Mouse (Mus musculus) adipocyte (in vitro differentiated cells): Measurements from ENCODE around the gene Wdr6.
A peak's percentile ranks its signal among the peaks of the same experiment; 100 is the strongest.

Experiments
- DNase-seq: peaks from one replicate; pipeline ENCODE4 v3.0.0-alpha.2; 2016; ENCODE audit warnings: low spot score

The Wdr6 gene

DNA sequence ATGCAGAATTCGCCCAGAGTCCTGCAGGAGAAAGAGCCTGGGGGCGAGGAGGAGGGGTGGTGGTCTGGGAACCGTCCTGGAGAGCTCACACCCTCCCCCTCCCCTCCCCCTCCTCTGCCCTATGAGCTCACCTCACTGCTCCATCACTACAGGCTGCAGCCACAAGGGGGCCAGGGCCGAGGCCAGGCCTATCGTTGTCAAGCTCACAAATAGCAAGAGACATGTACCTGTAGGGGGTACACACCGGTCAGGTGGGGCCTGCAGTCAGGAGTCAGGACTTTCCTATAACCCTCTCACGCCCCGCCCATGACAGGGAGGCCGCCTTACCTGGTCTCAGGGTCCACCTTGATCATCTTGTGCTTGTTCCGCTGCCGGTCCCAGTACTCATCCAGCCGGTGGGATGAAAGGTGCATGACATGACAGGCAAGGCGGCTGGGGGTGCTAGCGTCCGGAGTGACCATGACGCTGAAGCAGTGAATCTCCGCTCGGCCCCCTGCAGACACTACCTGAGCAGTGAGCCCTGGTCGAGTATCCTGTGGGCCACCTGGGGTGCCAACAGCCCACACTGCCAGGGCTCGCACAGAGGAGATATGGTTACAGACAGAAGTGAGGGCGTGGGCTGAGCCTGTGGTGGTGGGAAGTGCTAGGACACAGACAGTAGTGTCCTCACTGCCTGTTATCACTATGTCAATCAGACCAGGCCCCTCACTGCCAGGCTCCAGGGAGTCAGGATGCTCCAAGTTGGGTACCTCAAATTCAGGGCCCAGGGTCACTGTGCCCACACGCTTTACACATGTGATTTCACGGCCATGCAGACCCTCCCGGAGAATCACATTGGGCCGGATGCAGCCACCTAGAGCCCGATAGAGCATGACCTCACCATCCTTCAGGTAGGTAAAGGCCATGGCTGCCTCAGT lies 4.5 kb downstream of the Wdr6 start:
- peak; percentile 42 for DNase-seq

DNA sequence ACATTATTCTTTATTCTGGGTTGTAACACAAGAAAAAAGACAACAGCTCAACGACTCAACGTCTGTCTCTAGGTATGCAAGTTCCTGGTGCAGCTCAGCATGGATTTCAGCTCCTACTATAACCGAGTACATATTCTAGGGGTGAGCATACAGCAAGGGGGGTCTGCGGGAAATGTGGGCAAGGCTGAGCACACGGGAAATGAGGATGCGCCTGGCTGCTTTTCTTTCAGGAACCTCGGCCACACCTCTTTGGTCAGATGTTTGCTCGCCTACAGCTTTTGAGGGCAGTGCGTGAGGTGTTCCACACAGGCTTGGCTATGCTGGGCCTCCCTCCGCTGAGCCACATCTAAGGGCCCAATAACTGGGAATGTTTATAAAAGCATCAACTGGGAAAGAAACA lies 6.2 kb downstream of the Wdr6 start:
- DNase-seq, result no peak

DNA sequence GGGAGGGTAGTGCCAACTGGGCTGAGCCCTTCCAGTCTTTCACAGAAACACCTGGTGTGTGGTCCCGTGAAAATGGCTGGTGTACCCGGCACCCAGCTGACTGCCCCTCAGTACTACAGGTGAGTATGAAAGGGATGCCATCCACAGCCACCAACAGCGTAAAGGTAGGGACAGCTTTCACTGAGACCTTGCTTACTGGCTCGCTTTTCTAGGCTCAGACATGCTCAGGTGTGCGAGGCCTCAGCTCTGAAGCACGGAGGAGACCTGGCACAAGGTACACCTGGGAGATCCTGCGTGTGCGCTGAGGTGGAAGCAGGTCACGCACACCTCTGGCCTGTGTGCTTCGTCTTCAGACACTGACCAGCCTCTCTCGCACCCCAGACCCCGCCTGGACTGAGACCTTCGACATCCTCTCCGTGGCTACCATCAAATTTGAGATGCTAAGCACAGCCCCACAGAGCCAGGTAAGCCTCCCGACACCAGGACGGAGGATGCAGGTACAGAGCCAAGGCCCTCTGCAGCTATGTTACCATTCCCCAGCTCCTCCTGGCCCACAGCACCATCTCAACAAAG lies 7.1 kb downstream of the Wdr6 start:
- no peak for DNase-seq

DNA sequence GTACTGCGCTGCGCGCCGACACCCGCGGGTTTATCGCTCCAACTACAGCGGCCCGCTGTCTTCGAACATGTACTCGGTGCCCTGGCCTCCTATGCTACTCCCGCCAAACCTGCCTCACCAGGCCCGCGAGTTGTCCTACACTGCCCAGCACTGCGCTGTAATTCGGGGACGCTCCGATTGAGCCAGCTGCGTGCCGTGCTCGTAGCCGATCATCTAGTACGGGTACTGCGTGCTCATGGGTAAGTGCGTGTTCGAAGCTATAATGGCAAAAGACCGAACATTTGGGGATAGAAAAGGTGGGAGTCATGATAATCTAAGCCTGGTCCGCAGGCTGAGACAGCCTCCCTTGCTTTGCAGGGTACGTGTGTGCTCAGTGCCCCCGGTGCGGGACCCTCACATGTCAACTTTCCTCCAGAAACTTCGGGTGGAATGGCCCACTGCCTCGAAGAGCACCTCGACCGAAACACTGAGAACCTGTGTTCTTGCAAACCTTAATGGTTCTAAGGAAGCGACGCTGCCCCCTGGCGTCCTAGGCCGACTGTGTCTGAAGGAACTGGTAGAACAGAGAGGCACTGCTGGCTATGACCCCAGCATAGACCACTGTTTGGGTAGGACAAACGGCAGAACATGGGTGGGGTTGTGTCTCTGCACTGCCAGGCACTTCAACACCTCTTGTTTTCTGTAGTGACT lies 8.2 kb downstream of the Wdr6 start:
- peak; percentile 81 for DNase-seq

DNA sequence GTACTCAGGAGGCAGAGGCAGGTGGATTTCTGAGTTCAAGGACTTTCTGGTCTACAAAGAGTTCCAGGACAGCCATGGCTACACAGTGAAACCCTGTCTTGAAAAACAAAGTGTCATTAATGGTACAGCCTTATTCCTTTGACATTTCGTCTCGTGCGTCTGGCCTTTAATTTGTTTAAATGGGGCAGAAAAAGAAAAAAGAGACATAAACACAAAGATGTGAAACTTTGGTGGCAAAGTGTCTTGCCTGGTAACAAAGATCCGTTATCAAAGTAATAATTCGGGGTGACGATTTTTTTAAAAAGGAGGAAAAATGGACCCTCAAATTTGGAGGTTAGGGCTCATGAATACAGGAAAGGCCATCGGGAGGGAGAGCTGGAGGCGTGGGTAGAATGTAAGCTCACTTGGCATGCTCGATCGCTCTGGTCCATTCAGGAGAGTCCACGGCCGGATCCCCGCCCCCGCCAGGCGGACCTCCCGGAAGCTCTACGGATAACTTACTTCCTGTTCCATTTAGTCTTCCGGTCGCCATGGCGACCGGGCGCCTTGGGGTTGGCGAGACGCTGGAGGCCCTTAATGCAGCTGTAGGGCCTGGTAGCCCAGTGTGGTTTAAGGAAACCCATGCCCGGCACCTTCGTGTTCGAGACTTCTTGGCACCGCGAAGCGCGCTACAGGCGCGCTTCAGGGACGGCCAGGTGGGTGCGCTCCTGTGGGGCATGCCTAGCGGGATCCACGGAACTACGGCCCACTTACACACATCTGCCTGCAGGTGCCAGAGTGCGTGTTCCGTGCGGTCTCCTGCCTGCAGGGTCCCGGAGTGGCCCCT lies 8.9 kb downstream of the Wdr6 start, which contains the start of gene Dalrd3:
Gene Dalrd3 (plus strand): TSS at position 506 of the 826 bp plus-strand sequence.
- DNase-seq, result peak; percentile 93

DNA sequence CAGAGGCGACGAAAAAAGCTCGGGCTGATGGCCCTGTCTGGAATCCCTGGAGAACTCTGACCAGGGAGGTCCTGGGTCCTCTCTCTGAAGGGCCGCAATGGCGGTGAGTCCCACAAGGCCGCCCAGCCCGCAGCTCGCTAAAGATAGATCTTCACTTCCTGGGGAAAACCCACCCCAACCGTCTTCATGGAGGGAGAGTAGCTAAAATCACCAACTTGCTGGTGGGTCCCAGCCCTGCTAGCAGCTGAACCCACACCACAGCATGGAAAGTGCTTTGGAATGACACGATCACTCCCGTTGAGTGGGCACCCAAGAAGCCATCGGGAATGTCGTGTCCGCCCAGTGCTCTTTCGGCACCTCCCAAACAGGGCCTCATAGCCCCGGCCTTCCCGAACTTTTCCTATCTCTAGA lies 10.0 kb downstream of the Wdr6 start:
- no peak for DNase-seq

DNA sequence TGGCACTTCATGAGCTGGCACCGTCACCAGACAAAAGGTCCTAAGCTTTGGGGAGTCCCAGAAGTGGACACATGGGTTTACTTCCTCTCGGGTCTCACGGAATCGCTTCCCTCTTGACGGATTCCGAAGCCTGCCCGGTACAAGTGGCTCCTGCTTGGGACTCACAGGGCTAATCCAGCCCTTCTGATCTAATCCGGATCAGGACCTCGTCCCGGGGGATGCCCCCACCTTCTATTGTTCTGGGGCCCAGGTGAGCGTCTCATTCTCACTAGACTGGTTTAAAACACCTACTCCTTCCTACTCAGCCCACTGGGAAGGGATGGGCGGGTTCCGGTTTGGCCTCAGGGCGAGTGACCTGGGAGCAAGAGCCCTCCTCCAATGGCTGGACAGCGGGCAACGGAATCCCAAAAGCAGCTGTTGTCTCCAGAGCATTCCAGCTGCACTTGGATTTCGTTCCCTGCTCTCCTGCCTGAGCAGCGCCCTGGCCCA lies 10.6 kb downstream of the Wdr6 start:
- peak; percentile 27 for DNase-seq

DNA sequence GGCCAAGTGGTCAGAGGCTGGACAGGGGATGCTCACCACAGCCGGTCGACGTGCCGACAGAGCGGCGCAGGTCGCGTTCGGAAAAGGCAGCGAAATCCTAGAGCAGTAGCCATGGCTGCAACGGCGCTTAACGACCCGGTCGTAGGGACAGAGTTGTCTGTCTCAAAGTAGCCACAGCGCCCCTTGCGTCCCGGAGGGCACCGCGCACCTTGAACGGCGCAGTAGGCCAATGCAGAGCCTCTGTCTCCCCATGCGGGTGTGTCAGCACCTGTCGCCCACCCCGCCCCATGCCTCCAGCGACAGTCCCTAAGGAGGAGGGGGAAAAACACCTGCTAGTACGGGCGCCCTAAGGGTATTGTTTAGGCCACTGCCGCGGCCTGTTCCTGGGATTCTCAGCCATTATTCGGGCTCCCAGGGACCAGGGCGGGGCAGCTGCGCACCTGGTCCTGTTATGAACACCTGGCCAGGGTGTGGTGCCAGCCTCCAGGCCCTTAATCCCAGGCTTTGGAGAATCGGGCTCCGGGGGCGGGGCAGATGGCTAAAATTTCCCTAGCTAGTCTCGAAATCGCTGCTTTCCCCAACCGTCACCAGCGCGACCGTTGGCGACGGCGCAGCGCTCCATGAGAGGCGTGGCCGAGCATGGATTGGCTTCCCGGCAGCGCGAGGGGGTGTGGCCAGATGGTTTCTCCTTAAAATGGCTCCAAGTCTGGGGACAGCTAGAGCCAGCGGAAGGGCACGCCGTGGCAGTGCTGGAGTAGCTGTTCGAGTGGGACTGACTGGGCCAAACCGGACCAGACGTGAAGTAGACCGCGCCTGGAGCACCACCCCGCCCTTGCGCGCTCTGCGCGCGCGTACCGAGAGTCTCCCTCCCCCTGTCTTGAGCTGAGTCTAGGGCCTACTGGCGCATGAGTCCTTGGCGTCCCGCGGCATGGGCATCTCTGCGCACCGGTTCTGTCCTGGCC lies 11.4 kb downstream of the Wdr6 start, which contains the start of gene Ndufaf3:
Gene Ndufaf3 (minus strand): TSS at position 620 of the 962 bp plus-strand sequence.
- DNase-seq, result peak; percentile 95

DNA sequence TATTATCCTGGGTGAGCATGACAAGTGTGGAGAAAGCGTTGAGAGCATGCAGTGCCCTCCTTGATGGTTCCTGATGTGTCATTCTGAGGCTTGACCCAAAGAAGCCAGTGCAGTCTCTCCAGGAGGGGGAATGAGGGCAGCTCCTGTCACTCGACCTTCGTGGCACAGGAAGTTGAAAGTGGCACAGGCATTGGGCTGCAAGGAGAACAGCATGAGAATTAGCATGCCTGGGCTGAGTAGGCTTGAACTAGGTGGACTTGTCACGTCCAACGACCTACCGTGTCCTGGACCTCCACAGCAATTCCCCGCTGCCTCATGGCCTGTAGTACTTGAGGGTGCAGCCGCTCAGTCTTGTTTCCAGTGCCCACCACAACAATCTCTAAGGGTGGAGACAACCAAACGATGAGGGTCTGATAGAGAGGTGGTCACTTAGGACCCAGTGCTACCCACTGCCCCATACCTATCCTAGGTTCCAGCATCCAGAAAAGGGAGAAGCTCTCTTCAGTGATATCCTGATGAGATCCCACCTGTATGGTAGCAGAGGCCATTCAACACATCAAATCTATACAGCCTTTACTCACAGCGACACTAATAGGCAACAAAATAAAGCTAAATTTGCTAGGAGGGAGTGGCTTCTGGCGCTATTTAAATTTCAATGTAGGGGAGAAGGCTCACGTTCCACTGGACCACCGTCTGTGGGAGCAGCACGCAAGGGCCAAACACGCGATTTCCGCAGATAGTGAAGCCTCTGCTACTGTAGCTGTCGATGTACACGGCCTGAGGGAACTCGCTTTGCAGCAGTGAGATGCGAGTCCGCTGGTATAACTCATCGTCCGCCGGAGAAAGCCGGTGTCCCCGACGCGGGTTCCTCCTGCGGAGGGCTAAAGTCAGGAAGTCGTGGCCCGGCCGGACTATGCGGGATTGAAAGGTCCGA lies 12.4 kb downstream of the Wdr6 start:
- no peak for DNase-seq

DNA sequence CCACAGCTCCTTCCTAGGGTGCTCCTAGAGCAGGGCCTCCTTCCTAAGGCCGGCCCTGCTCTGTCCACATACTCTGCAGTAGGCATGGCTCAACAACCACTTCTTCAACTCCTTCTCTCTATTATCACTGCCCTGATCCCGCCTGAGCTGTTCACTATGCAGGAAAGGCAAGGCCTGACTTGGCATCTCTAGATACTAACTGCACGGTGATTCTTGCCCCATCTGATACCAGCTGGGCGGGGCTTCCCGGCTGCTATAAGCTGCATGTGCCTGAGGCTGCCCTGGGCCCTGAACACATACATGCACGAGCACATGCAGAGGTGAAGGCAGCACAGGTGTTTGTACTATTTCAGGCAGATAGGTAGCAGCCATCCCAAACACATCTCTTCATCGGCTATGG lies 14.4 kb downstream of the Wdr6 start:
- DNase-seq, result no peak

DNA sequence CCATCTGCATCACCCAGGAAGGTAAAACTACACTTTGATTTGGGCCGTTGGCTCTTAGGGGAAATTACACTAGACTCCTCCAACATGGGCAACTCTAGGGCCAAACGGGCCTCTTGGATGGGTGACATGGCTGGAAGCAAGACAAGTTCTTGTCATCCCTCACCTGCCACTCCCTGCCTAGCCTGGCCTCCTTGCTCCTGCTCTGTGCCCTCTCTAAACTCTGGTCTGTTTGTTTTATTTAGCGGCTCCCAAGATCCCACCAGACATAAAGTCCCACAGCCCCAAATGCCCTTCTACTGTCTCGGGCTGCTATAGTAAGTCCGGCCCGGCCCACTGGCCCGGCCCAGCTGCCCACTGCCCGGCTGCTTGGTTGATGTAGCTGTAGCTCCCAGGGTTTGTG lies 14.9 kb downstream of the Wdr6 start:
- no peak for DNase-seq

DNA sequence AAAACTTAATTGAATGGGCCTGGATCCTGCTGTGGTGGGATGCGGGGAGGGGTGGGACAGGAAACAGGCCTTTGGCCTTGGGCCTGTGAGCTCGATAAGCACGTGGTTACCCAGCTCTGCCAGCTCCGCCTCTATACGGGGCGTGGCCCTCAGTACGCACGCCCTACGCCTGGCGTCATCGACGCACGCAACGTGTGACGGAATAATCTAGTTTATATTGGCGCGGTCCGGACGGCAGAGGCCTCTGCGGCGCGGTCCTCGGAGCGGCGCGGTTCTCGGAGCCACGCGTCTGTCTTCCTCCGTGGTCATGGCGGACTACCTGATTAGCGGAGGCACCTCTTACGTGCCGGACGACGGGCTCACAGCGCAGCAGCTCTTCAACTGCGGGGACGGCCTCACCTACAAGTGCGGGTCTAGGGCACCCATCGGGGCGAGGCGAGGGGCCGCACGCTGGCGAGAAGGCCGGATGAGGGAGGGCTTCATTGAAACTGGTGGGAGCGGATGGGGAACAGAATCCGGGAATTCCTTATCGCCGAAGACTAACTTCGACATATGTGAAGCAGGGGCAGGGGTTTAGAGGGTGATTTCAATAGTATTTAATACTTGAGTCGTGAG lies 18.2 kb downstream of the Wdr6 start, which contains the start of gene Impdh2:
Gene Impdh2 (plus strand): TSS at position 60 of the 615 bp plus-strand sequence.
- DNase-seq, result peak; percentile 95

DNA sequence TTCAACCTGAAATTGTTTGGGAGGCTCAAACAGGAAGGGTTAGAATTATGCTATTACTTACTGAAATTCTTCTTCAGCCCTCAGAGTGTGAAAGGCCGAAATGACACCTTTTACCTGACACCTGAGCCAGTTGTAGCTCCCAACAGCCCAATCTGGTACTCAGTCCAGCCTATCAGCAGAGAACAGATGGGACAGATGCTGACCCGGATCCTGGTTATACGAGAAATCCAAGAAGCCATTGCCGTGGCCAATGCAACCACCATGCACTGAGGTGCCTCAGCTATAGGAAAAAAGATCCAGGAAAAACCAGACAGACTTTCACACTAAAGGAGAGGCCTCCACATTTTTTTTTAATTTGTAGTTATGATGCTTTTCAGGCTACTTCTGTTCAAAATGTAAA lies 19.4 kb downstream of the Wdr6 start:
- no peak for DNase-seq

DNA sequence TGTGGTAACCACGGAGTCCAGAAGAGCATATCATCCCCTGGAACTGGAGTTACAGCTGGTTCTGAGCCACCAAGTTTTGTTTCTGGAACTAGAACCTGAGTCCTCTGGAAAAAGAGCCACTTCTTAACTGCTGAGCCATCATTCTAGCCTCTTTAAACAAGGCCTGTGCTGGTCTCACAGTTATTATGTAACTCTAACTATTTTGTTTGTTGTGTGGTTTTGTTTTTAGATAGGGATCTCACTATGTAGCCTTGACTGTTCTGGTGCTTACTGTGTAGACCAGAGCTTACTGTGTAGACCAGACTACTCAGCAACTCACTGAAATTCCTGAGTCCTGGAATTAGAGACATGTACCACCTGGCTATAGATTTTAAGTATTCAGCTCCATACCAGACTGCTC lies 31.7 kb downstream of the Wdr6 start:
- no peak for DNase-seq

DNA sequence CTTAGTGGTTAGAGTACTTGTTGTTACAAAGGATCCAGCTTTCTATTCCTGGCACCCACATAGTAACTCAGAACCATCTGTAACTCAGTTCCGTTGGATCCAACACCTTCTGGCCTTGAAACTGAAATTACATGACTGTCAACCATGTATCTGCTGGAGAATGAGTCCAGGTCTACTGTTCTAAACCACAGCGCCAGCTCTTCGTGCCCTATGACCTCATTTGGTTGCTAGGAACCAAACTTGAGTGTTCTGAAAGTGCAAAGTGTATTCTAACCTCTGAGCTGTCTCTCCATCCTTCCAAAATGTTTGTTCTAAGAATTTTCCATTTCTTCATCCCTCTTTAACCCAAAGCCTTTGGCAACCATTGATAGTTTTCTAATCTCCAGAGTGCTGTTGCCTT lies 32.6 kb downstream of the Wdr6 start:
- DNase-seq, result no peak

DNA sequence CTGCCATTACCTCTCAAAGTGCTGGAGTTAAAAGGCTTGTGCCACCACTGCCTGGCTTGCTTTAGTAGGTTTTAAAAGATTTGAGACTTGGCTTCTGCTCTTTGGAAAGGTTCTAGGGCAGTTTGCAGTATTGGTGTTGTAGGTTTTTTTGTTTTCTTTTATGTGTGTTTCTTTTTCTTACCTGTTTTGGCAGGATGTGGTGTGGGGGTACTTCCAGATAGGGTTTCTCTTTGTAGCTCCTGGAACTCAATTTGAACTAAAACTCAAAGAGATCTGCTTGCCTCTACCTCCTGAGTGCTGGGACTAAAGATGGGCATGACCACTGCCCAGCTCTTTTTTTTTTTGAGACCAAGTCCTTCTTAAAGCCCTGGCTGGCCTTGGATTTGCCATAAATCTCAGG lies 37.7 kb downstream of the Wdr6 start:
- DNase-seq, result no peak

DNA sequence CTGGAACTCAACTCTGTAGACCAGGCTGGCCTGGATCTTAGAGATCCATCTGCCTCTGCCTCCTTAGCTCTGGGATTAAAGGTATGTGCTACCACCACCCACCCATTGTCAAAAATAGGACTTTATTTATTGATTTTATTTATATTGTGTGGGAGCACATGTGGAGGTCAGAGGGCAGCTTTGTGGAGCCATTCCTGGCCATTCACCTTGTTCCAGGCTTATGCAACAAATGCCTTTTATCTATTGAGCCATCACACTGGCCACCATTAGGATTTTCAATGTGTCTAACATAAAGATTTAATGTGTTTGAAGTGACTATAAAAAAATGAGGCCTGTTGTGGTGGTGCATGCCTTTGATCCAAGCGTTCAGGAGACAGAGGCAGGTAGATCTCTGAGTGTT lies 47.0 kb downstream of the Wdr6 start:
- DNase-seq, result no peak

DNA sequence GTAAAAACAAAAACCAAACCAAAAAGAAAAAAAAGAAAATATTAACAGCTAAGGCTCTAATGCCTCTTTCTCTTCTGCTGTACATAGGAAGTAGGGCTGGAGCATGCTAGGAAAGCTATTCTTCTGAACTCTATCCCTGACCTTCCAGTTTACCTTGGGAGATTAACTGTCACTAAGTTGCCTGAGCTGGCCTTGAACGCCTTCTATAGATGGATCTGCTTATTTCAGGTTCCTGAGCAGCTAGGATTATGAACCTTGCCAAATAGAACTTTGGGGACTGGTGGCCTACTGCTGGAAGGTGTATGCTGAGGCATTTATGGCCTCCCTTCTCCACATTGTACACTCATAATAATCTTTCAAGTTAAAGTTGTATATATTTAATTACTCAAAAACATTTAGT lies 47.6 kb downstream of the Wdr6 start:
- no peak for DNase-seq

DNA sequence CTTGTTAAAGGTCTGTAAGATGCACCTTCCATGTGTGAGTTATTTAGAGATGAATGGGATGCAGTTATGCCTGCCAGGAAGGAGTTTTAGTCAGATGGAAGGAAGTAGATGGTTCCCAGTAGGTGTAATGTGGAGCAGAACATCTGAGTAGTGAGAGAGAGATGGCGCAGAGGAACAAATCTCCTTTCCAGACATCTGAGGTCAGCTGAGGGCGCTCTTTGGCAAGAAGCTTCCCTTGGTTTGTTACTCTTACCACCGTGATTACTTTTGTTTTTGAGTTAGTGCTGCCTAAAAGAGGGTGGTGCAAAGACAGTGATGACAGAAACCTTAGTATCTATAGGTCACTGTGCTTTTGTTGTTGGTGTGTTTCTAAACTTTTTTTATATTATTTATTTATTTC lies 53.1 kb downstream of the Wdr6 start:
- DNase-seq, result no peak
